Mouse (Mus musculus): ENCODE results near the gene Ltc4s. TPM values are rescaled to one million over a fixed set of nuclear protein-coding genes. Genes with fewer than 3 reads are reported as not detected.

Gene Ltc4s
- total RNA-seq, 2 experiments from 2014 or later: 3.1 to 12.7 TPM

DNA sequence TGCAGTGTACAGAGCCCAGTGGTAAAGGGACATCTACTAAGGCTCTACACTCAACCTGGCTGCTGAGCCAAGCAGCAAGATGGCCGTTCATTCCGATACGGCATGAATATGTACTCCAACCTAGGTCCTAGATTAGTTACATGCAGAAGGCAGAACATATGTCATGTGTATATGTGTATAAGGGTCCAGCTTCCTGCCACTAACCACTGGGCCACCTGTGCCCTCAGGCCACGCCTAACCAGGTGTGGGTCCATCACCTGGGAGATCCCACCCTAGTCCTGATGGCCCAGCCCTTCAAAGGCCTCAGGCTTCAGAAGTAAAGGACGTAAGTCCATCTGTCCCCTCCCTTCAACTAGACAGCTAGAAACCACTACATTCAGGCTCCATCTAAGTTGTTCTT, 30.4 kb downstream of the Ltc4s start:
- ATAC-seq (replicated peaks; ENCODE audit: low FRiP score, low TSS enrichment, poor library complexity, severe bottlenecking): no peak

DNA sequence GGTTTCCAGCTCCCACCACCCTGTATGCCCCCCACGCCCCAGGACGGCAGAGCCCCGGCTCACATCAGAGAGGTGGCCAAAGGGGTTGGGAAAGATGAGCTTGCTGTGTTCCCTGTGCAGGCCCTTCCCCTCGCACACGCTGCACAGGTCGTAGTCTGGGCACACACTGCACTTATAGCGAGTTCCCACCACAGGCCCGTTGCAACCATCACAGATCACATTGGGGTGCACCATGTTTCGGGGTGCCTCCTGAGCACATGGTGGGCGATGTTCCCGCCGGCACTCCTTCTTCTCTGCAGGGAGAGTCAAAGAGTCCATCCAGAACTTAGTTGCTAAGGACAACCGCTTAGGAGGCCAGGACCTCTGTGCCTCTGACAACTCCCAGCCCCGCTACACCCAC, 31.1 kb downstream of the Ltc4s start:
- no peak for ATAC-seq (replicated peaks; ENCODE audit: low FRiP score, low TSS enrichment, poor library complexity, severe bottlenecking)

DNA sequence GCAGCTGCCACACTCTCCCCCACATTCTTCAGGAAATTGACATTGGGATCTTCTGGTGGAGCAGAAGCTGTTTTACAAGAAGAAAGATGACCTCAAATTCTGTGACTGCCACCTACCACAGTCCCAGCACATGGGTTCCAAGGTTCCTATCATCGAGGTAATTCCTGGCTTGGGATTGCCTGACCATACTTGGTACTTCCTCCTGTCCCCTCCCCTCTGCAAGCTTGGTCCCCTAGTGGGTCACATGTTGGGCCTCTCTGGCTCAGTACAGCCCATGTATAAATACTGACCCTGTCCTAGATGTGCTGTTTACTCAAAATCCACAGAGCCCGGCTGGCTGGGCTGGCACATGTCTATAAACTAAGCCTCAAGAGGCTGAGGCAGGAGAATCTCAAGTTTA, 32.4 kb downstream of the Ltc4s start:
- ATAC-seq (replicated peaks; ENCODE audit: low FRiP score, low TSS enrichment, poor library complexity, severe bottlenecking): no peak

DNA sequence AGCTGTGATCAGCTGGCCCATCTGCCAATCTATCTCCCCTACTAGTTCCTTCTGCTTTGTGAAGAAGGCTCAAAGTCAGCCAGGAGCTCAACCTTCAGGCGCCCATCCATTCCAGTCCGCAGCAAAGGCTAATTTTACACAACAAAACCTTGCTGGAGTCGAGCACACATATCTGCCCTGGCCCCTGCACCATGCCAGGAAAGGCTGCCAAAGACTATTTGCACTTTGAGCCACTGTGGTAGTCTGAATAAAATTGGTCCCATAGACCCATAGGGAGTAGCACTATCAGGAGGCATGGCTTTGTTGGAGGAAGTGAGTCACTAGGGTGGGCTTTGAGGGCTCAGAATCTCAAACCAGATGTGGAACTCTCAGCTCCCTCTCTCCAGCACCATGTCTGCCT, 33.0 kb downstream of the Ltc4s start:
- ATAC-seq (replicated peaks; ENCODE audit: low FRiP score, low TSS enrichment, poor library complexity, severe bottlenecking): no peak

DNA sequence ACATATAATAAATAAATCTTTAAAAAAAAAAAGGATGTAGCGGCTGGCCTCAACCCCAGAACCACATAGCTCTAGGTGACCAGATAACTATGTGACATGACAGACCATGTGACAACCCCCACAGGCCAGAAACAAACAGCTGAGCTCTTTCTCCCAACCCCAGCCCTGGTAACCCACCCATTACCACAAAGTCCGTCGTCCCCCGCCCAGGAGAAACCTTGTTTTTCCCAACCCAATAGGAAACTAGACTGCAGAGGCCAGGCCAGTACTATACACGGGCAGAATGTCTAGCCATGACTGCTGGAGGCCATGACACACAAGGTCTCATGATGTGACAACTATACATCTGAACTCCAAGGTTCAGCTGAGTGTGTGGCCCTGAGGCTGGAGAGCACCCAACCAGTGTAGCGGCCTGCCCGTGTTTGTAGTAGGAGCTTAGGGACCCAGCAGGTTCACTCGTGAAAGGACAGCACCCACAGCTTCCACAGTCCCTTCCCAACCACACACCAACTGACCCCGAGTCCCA, 35.1 kb downstream of the Ltc4s start:
- ATAC-seq (replicated peaks; ENCODE audit: low FRiP score, low TSS enrichment, poor library complexity, severe bottlenecking): no peak

DNA sequence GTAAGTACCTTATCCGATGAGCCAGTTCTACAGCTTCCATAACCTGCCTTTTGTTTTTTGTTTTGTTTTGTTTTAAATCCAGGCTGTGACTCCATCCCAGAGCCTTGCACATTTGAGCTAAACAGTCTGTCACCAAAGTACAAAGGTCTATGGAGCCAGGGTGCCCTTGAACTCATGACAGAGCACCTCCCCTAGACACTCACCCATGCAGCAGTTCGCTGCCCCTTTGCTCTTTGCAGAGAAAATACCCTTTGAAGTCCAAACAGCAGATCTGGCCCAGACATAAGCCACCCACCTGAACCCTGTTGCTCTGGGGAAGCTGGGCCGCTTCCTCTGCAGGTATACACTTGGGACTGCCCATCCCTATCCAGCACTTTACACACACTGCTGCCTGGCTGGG, 36.8 kb downstream of the Ltc4s start:
- no peak for ATAC-seq (replicated peaks; ENCODE audit: low FRiP score, low TSS enrichment, poor library complexity, severe bottlenecking)

DNA sequence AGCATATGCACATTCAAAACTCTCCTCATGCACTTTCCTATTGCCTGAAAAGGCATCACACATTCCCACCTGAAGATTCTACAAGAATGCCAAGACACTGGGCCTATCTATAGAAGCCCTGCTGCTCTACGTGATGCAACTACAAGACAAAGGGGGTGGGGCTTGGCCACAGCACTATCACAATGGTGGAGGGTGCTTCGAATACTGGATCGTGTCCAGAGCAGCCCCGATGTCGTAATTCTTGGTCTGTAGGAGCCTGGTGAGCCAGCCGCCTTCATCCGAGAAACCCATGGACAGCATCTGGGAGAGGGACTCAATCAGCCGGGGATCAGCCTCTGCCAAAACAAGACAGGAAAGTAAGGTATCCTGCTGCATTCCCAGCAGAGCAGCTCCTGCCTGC, 37.8 kb downstream of the Ltc4s start:
- ATAC-seq (replicated peaks; ENCODE audit: low FRiP score, low TSS enrichment, poor library complexity, severe bottlenecking): peak; percentile 82

DNA sequence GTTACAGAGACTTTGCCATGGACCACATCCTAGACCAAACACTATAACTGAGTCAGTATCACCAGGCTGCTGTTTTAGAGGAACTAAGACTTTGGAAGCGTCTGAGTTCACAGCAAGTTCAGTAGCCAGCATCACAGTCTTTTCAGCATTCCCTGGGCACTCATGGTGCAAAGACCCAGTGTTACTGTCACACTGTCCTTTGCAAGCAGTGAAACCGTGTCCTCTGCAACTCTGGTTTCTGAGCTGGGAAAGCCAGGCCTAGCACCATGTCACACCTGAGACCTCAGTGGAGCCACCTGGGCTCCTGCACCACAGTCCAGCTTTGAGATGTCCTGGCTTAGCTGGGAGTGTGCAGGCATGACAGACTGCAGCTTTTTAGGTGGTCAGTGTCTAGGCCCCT, 39.5 kb downstream of the Ltc4s start:
- no peak for ATAC-seq (replicated peaks; ENCODE audit: low FRiP score, low TSS enrichment, poor library complexity, severe bottlenecking)

DNA sequence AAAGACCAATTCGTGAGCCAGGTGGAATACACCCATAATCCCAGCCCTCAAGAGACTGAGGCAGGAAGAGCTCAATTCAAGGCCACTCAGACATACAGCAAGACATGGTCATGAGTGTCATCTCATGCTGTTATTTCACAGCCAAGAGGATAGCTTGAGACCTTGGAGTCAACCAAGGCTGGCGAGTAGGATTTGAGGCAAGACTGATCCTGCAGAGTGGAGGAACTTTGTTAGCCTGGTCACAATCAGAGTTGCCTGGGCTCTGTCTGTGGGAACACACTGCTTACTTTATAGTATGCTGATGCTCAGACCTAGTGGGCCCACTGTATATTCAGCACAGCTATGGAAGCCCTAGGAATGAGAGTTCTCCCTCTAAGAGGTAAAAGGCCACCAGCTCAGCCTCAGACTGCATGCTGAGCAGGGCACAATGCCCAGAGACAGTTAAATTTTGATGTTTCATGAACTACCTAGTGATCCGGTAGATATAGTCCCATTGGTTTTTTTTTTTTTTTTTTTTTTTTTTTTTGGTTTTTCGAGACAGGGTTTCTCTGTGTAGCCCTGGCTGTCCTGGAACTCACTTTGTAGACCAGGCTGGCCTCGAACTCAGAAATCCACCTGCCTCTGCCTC, 40.1 kb downstream of the Ltc4s start:
- ATAC-seq (replicated peaks; ENCODE audit: low FRiP score, low TSS enrichment, poor library complexity, severe bottlenecking): no peak

DNA sequence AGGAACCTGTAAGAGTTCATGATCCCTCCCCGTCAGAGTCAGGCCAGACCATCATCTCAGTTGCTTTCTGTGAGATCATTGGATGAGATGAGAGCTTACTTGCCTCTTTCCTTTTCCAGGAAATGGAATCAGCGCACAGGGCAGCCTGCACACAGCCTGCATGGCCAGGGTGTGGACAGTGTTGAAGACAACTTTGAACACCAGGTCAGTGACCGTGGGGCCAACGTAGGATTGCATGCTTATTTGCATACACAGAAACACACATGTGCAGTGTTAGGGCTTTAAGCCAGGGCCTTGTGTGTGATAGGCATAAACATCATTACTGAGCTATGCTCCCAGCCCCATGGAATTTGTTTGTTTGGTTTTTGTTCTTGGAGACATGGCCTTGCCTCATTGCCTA, 40.9 kb downstream of the Ltc4s start:
- ATAC-seq (replicated peaks; ENCODE audit: low FRiP score, low TSS enrichment, poor library complexity, severe bottlenecking): no peak

DNA sequence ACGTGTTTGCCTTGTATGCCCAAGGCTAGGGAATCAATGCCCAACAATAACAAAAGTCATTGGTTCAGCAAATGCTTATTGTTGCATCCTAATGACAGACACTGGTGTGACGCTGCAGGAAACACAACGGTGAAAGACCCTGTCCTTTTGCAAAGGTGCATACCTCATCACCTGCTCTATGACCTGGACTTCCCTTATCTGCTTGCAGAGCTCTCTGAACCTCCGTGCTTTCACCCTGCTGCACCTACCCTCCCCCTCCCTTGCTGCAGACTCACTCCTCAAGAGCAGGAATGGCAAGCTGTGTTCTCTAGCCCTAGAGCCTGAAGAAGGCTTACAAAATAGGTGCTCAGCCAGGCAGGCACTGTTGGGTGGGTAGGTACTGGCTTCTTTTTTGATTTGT, 43.6 kb downstream of the Ltc4s start:
- ATAC-seq (replicated peaks; ENCODE audit: low FRiP score, low TSS enrichment, poor library complexity, severe bottlenecking): no peak

DNA sequence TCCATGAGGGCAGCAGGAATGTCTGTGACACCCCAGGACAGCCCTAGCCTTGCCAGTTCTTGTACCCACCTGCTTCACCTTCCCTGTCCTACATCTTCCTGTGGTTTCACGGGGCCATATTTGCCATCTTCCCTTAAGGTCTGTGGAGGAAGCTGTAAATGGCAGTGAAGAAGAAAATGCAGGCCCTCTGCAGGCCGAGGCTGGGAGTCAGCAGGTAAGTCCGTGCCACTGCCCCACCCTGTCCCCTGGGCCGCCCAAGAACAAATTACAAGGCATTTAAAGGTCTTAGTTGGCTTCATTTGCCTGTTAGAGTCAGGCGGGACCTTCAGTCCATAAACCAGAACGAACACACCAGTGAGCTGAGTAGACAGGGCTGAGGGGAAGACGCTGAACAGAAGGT, 44.3 kb downstream of the Ltc4s start:
- no peak for ATAC-seq (replicated peaks; ENCODE audit: low FRiP score, low TSS enrichment, poor library complexity, severe bottlenecking)

DNA sequence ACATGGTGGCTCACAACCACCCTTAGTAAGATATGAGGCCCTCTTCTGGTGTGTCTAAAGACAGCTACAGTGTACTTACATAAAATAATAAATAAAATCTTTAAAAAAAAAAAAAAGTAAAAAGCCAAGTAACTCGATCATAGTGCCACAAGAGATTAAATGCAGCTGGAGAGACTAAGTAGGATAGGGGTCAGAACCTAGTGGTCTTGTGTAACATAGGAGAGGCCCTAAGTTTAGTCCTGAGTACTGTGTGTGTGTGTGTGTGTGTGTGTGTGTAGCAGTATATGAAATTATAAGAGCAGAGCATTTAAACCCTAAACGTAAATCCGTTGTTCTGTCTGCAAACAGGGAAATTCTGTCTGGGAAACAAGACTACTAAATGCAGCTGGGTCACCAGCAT, 46.1 kb downstream of the Ltc4s start:
- no peak for ATAC-seq (replicated peaks; ENCODE audit: low FRiP score, low TSS enrichment, poor library complexity, severe bottlenecking)

DNA sequence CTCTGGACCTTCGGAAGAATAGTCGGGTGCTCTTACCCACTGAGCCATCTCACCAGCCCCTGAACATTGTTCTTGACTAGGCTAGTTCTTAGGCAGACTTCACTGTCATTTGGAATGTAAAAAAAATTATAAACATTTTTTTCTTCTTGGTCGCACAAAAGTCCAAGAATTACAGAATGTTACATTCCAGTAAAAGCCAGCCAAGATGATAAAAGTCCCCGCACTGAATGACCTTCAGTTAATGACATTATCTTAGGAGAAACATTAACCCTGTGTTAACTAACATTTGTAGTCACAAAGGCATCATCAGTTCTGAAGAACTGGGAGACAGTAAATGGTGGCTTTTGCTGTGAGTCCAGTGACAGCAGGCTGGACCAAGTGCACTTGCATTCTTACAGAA, 48.1 kb downstream of the Ltc4s start:
- ATAC-seq (replicated peaks; ENCODE audit: low FRiP score, low TSS enrichment, poor library complexity, severe bottlenecking): no peak

DNA sequence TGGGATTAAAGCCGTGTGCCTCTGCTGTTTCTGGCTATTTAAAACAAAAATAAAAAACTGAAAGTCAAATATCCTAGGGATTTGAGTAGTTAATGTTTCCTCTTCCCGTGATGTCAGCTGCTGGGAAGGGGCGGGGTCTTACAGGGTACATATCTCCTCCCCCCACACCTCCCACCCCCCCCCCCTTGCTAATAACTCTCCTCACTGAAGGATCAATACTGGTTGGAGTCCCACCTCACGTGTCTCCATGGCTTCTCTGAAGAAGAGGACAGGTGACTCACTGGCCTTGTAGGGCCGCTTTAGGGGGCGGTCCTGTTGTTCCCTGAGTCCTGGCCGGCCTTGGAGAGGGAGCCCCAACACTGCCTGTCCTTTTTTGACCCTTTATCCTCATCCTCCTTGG, 49.7 kb downstream of the Ltc4s start:
- no peak for ATAC-seq (replicated peaks; ENCODE audit: low FRiP score, low TSS enrichment, poor library complexity, severe bottlenecking)

Other genes with a start within 250 kb of the Ltc4s start
- 63.4 and 63.8 TPM in 2 replicates for gene Rnf130, start 213.3 kb downstream of the Ltc4s start, total RNA-seq (2014; fragmentation: Nextera tagmentation)
- gene Rnf130, start 213.3 kb downstream of the Ltc4s start, total RNA-seq (2017): 115 and 134 TPM in 2 replicates
- 40.5 and 62.7 TPM in 2 replicates for gene Tbc1d9b, start 107.2 kb downstream of the Ltc4s start, total RNA-seq (2014; fragmentation: Nextera tagmentation)
- gene Tbc1d9b, start 107.2 kb downstream of the Ltc4s start, total RNA-seq (2017): 39.8 and 56.7 TPM in 2 replicates
- gene Mrnip, start 64.2 kb downstream of the Ltc4s start, total RNA-seq (2014; fragmentation: Nextera tagmentation): 10.5 and 15.8 TPM in 2 replicates
- 9.9 and 17.8 TPM in 2 replicates for gene Mrnip, start 64.2 kb downstream of the Ltc4s start, total RNA-seq (2017)
- gene Sqstm1, start 27.8 kb downstream of the Ltc4s start, total RNA-seq (2014; fragmentation: Nextera tagmentation): 69.3 and 129 TPM in 2 replicates
- 339 and 435 TPM in 2 replicates for gene Sqstm1, start 27.8 kb downstream of the Ltc4s start, total RNA-seq (2017)
- 27.8 and 40.6 TPM in 2 replicates for gene Mgat4b, start 27.7 kb downstream of the Ltc4s start, total RNA-seq (2014; fragmentation: Nextera tagmentation)
- 11.1 and 14.5 TPM in 2 replicates for gene Mgat4b, start 27.7 kb downstream of the Ltc4s start, total RNA-seq (2017)
- 9.6 and 9.7 TPM in 2 replicates for gene Maml1, start 53.7 kb upstream of the Ltc4s start, total RNA-seq (2014; fragmentation: Nextera tagmentation)
- gene Maml1, start 53.7 kb upstream of the Ltc4s start, total RNA-seq (2017): 2.9 and 3.5 TPM in 2 replicates
- gene Canx, start 87.1 kb upstream of the Ltc4s start, total RNA-seq (2014; fragmentation: Nextera tagmentation): 331 and 366 TPM in 2 replicates
- gene Canx, start 87.1 kb upstream of the Ltc4s start, total RNA-seq (2017): 1,306 and 1,380 TPM in 2 replicates
- gene Cby3, start 115.8 kb upstream of the Ltc4s start, total RNA-seq (2014; fragmentation: Nextera tagmentation): 1.0 TPM in 1 of 2 replicates, not detected in the other
- not detected in 2 replicates for gene Cby3, start 115.8 kb upstream of the Ltc4s start, total RNA-seq (2017)
- 618 and 682 TPM in 2 replicates for gene Hnrnph1, start 138.4 kb upstream of the Ltc4s start, total RNA-seq (2014; fragmentation: Nextera tagmentation)
- gene Hnrnph1, start 138.4 kb upstream of the Ltc4s start, total RNA-seq (2017): 798 and 1,044 TPM in 2 replicates
- gene Rufy1, start 192.5 kb upstream of the Ltc4s start, total RNA-seq (2014; fragmentation: Nextera tagmentation): 6.4 and 19.1 TPM in 2 replicates
- gene Rufy1, start 192.5 kb upstream of the Ltc4s start, total RNA-seq (2017): 21.3 and 22.3 TPM in 2 replicates